Mouse (Mus musculus) adrenal gland, postnatal 4 days (tissue): Measurements from ENCODE around the gene Tspyl2. TPM values are rescaled to one million over a fixed set of nuclear protein-coding genes. Genes with fewer than 3 reads are reported as not detected.
"Not testable (repeated sequence)": the region's sequence is repeated elsewhere in the genome, so short reads cannot be mapped to it uniquely, and the experiment has no call there.

Experiments
- DNase-seq, 2 experiments: peaks; one replicate each; pipeline ENCODE4 v3.0.0; 2021 to 2022; ENCODE audit warnings: low spot score in 2 of 2, mixed read lengths in 2 of 2
- total RNA-seq, 2 experiments: library from RNA; stranded (reverse); gene quantifications; 2 replicates each; pipeline ENCODE4 v1.2.3; 2021

Tspyl2 gene
- total RNA-seq, 2 experiments from 2014 or later, result 53.5 to 55.2 TPM

DNA sequence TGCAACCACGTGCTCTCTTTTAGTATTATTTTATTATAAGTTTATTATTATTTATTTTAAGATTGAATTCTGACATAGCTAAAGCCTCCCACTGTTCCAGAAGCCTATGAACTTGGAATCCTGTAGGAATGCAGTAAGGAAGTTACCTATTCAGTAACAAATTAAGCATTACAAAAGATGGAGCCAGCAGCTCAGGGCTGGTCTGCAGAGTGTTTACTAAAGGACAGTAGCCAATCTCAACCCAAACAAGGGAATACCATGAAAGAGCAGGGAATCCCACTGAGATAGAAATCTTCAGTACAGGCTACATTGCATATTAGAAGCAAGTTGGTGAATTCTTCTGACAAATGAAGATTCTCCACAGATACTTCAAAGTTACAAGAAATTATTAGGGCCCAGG is 55.2 kb downstream of the Tspyl2 start:
- not testable (repeated sequence) for DNase-seq

Other genes starting within 250 kb of the Tspyl2 start
- 10 to 100 TPM; 30.5 to 40.2 TPM for gene Iqsec2, start 198.2 kb downstream of the Tspyl2 start, total RNA-seq
- gene Kdm5c, start 109.4 kb downstream of the Tspyl2 start, total RNA-seq, result 10 to 100 TPM; 56.5 to 87.3 TPM
- gene Kantr, start 14.9 kb downstream of the Tspyl2 start, total RNA-seq, result 10 to 100 TPM; 11.7 to 12.7 TPM
- 1 to 10 TPM; 6.2 to 7.1 TPM for gene Gpr173, start 26.3 kb upstream of the Tspyl2 start, total RNA-seq
- gene Cldn34a, start 220.9 kb upstream of the Tspyl2 start, total RNA-seq, result not detected